Mouse (Mus musculus): ENCODE results near the gene Il27. TPM values are rescaled to one million over a fixed set of nuclear protein-coding genes. Genes with fewer than 3 reads are reported as not detected.
A peak's percentile ranks its signal among the peaks of the same experiment; 100 is the strongest.

Gene Il27
- total RNA-seq, 1 experiment = not detected

DNA sequence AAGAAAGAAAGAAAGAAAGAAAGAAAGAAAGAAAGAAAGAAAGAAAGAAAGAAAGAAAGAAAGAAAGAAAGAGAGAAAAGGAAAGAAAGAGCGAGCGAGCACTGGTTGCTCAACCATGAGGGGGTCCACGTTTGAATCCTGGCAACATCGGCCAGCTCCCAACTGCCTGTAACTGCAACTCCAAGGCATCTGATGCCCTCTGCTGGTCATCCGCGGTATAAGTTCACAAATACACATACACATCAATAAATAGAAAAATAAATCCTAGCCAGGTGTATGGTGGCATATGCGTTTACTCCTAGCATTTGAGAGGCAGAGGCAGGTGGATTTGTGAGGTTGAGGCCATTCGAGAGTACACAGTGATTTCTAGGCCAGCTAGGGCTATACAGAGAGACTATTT is 17.8 kb downstream of the Il27 start:
- TF ChIP-seq CHD2 (IDR thresholded peaks at IDR 0.05; ENCODE audit: low read depth, low read length) = no peak
- 0 out of 2 replicates have a peak, but pooled peaks have one; percentile 38 for TF ChIP-seq HCFC1 (IDR thresholded peaks at IDR 0.05; ENCODE audit: borderline replicate concordance, insufficient read depth, low read length)
- peak; percentile 80; the same call in 1 of the 2 replicates for TF ChIP-seq ZC3H11A (IDR thresholded peaks at IDR 0.05; ENCODE audit: borderline replicate concordance, low read depth, low read length)
- peak; percentile 17; the same call in 1 of the 2 replicates for TF ChIP-seq MAFK (IDR thresholded peaks at IDR 0.05; ENCODE audit: insufficient read depth, low read depth, low read length)
- TF ChIP-seq ZNF384 (IDR thresholded peaks at IDR 0.05; ENCODE audit: low read depth, low read length) = 0 out of 2 replicates have a peak, but pooled peaks have one; percentile 32
- H3K9me3 ChIP-seq (ENCODE audit: control insufficient read depth, insufficient read depth, low read depth, low read length) = no peaks in the 10 kb centered on the region
- peak; percentile 78 for DNase-seq (ENCODE audit: low read depth, low spot score)
- no peak overlapping the region for H3K27ac ChIP-seq (ENCODE audit: insufficient read depth, low read depth, low read length, poor library complexity, severe bottlenecking)
- H3K9ac ChIP-seq (ENCODE audit: insufficient read depth, low read depth, low read length, poor library complexity, severe bottlenecking) = no peak overlapping the region
- H3K4me1 ChIP-seq (ENCODE audit: control insufficient read depth in 2 of 2, insufficient read depth in 2 of 2, low read length in 2 of 2, poor library complexity in 1 of 2) = no peaks in the 10 kb centered on the region
- in situ Hi-C loops (cut with MboI; ENCODE audit: low sequenced_read_pairs in 2 of 2, unreplicated experiment in 2 of 2) = no loop called here
- H3K36me3 ChIP-seq (ENCODE audit: control insufficient read depth, insufficient read depth, low read length, poor library complexity, severe bottlenecking) = peaks cover 17% of the 10 kb centered on the region
- H3K4me3 ChIP-seq (ENCODE audit: insufficient read depth in 1 of 2, low read depth in 1 of 2, low read length in 2 of 2, poor library complexity in 1 of 2, severe bottlenecking in 1 of 2) = no peak overlapping the region

DNA sequence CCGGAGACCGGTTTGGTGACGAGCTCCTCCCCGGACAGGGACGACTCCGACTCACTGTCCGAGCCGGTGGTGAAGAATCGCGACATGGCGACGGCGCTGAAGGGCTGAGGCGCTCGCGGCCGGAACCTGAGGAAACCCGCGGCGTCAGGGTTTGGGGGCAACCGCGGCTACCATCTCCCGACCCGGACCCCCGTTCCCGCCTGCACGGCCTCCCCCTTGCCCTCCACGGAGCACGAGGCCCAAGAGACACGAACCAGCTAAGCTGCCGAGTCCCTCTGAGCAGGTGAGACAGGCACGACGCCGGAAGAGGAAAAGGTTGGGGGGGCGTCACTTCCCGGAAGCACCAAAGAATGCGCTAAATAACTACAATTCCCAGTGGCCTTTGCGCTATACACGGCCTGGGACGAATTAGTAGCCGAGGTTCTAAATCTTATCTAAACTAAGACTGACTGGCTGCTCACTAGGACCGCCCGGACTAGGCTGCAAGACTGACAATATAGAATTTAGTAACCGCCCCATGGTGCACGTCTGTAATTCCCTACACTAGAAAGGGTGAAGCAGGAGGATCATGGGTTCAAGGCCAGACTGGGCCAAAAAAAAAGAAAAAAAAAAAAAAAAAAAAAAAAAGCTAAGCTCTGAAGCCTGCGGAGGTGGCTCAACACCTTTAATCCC is 28.5 kb downstream of the Il27 start, which contains the start of gene Eif3c:
Eif3c (minus strand) TSS at position 318 of the 672 bp plus-strand sequence.
- peak within 1 kb of the TSS; percentile 93 to 98 for H3K4me3 ChIP-seq (ENCODE audit: insufficient read depth in 1 of 2, low read depth in 1 of 2, low read length in 2 of 2, poor library complexity in 1 of 2, severe bottlenecking in 1 of 2)
- no peaks in the 10 kb centered on the region for H3K4me1 ChIP-seq (ENCODE audit: control insufficient read depth in 2 of 2, insufficient read depth in 2 of 2, low read length in 2 of 2, poor library complexity in 1 of 2)
- peak; percentile 87 for DNase-seq (ENCODE audit: low read depth, low spot score)
- H3K9me3 ChIP-seq (ENCODE audit: control insufficient read depth, insufficient read depth, low read depth, low read length) = no peaks in the 10 kb centered on the region
- H3K27ac ChIP-seq (ENCODE audit: insufficient read depth, low read depth, low read length, poor library complexity, severe bottlenecking) = peak within 1 kb of the TSS; percentile 61
- TF ChIP-seq CHD2 (IDR thresholded peaks at IDR 0.05; ENCODE audit: low read depth, low read length) (no peak), ZC3H11A (IDR thresholded peaks at IDR 0.05; ENCODE audit: borderline replicate concordance, low read depth, low read length) (no peak), HCFC1 (IDR thresholded peaks at IDR 0.05; ENCODE audit: borderline replicate concordance, insufficient read depth, low read length) (peak; percentile 94), ZNF384 (IDR thresholded peaks at IDR 0.05; ENCODE audit: low read depth, low read length) (peak; percentile 96), MAFK (IDR thresholded peaks at IDR 0.05; ENCODE audit: insufficient read depth, low read depth, low read length) (no peak)
- peaks cover 29% of the 10 kb centered on the region for H3K36me3 ChIP-seq (ENCODE audit: control insufficient read depth, insufficient read depth, low read length, poor library complexity, severe bottlenecking)
- peak within 1 kb of the TSS; percentile 98 for H3K9ac ChIP-seq (ENCODE audit: insufficient read depth, low read depth, low read length, poor library complexity, severe bottlenecking)
- in situ Hi-C loops (cut with MboI; ENCODE audit: low sequenced_read_pairs in 2 of 2, unreplicated experiment in 2 of 2) = no loop called here

DNA sequence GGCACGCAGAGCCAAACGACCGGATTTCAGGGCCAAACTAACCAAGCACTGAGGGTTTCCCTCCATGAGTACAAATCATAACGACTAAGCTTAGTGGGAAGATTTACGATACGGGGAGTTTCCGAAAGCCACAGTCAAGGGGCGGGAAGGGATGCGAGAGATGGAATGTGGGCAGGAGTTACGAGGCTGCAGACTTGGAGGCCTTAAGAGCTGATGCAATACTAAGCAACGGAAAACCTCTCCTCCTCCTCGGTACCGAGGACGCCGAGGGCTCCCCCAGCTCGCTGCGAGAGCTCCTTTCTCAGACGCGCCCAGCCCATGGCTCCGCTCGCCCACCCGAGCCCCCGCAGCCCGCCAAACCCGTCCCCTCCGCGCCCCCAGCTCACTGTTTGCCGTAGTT is 29.0 kb downstream of the Il27 start:
- H3K9me3 ChIP-seq (ENCODE audit: control insufficient read depth, insufficient read depth, low read depth, low read length) = no peaks in the 10 kb centered on the region

DNA sequence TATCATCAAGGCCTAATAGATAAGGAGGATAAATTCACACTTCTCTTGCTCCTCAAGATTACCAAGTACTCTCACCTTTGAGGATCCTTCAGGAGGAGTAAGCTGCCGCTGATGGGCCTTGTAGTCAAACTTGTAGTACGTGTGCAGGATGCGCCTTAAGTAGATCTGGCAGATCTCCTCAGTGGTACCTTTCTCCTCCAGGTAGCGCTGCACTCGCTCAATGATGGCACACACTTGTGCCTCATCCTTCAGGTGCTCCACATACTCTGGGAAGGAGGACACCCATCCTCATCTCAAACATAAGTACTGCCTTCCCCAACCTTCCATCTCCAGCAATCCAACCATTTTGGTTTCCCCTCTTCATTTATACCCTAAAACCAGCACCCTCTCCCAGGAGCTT is 38.1 kb downstream of the Il27 start:
- in situ Hi-C loops (cut with MboI; ENCODE audit: low sequenced_read_pairs in 2 of 2, unreplicated experiment in 2 of 2) = loop anchor here in 1 of 2 experiments (10.0 kb wide), 1 partner anchor 968 kb away; no protein-coding TSS in a partner anchor
- Histone ChIP-seq H3K27ac (ENCODE audit: insufficient read depth, low read depth, low read length, poor library complexity, severe bottlenecking) (no peak overlapping the region), H3K9ac (ENCODE audit: insufficient read depth, low read depth, low read length, poor library complexity, severe bottlenecking) (no peak overlapping the region), H3K36me3 (ENCODE audit: control insufficient read depth, insufficient read depth, low read length, poor library complexity, severe bottlenecking) (peaks cover 67% of the 10 kb centered on the region), H3K9me3 (ENCODE audit: control insufficient read depth, insufficient read depth, low read depth, low read length) (no peaks in the 10 kb centered on the region), H3K4me3 (ENCODE audit: insufficient read depth in 1 of 2, low read depth in 1 of 2, low read length in 2 of 2, poor library complexity in 1 of 2, severe bottlenecking in 1 of 2) (no peak overlapping the region), H3K4me1 (ENCODE audit: control insufficient read depth in 2 of 2, insufficient read depth in 2 of 2, low read length in 2 of 2, poor library complexity in 1 of 2) (no peaks in the 10 kb centered on the region; a peak in 1 of 4 replicates)
- no peak for DNase-seq (ENCODE audit: low read depth, low spot score)
- TF ChIP-seq ZNF384 (IDR thresholded peaks at IDR 0.05; ENCODE audit: low read depth, low read length) (no peak), ZC3H11A (IDR thresholded peaks at IDR 0.05; ENCODE audit: borderline replicate concordance, low read depth, low read length) (no peak), HCFC1 (IDR thresholded peaks at IDR 0.05; ENCODE audit: borderline replicate concordance, insufficient read depth, low read length) (no peak), CHD2 (IDR thresholded peaks at IDR 0.05; ENCODE audit: low read depth, low read length) (no peak), MAFK (IDR thresholded peaks at IDR 0.05; ENCODE audit: insufficient read depth, low read depth, low read length) (no peak)

More for the DNA sequence above, 29.0 kb downstream of the Il27 start:
- peak overlapping the region; percentile 98 for H3K9ac ChIP-seq (ENCODE audit: insufficient read depth, low read depth, low read length, poor library complexity, severe bottlenecking)
- no peak for DNase-seq (ENCODE audit: low read depth, low spot score)
- no peaks in the 10 kb centered on the region for H3K4me1 ChIP-seq (ENCODE audit: control insufficient read depth in 2 of 2, insufficient read depth in 2 of 2, low read length in 2 of 2, poor library complexity in 1 of 2)
- peaks cover 31% of the 10 kb centered on the region for H3K36me3 ChIP-seq (ENCODE audit: control insufficient read depth, insufficient read depth, low read length, poor library complexity, severe bottlenecking)
- no peak for TF ChIP-seq ZNF384 (IDR thresholded peaks at IDR 0.05; ENCODE audit: low read depth, low read length)
- in situ Hi-C loops (cut with MboI; ENCODE audit: low sequenced_read_pairs in 2 of 2, unreplicated experiment in 2 of 2) = no loop called here
- H3K27ac ChIP-seq (ENCODE audit: insufficient read depth, low read depth, low read length, poor library complexity, severe bottlenecking) = peak overlapping the region; percentile 61; the same call in 1 of the 2 replicates
- peak overlapping the region; percentile 93 to 98 for H3K4me3 ChIP-seq (ENCODE audit: insufficient read depth in 1 of 2, low read depth in 1 of 2, low read length in 2 of 2, poor library complexity in 1 of 2, severe bottlenecking in 1 of 2)

Measured in ES-E14 (cell line).